8 mouse cellular contexts compared by ENCODE assay signal in the genomic region with DNA sequence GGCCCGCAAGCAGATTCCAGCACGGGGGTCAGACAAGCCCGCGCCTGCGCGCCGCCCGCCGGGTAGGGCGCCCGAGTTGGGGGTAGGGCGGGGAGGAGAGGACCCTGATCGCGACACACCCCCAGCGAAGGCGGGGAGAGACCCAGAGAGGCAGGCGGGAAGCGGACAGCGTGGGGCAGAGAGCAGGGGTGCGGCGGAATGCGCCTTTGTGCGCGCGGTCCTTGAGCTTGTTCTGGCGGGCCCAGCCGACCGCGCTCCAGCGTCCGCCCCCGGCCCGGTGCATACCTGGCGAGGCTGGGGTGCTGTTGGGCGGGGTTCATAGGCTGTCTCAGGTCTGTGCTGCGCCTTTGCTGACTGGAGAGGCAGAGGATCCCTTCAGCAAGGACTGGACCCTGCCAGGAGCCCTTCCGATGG. TPM values are rescaled to one million over a fixed set of nuclear protein-coding genes. Genes with fewer than 3 reads are reported as not detected.
A peak's percentile ranks its signal among the peaks of the same experiment; 100 is the strongest.
DNase-seq lines count a peak whose midpoint lies in the region; ATAC-seq and TF ChIP-seq lines count a peak whose summit lies in the region.

No protein-coding gene starts in this region.

- peak overlapping the region; percentile 42 for H3K4me3 ChIP-seq in kidney, embryonic 14.5 days (ENCODE audit: low read length)
- peak overlapping the region; percentile 31 for H3K4me3 ChIP-seq in embryonic facial prominence, embryonic 11.5 days (ENCODE audit: low read depth, low read length)
- peak overlapping the region; percentile 34 for H3K4me3 ChIP-seq in intestine, postnatal 0 days (ENCODE audit: low read depth, low read length)

- peak overlapping the region; percentile 78 for H3K4me2 ChIP-seq in kidney, embryonic 14.5 days (replicated peaks; ENCODE audit: low read depth, low read length)
- peak overlapping the region; percentile 81 for H3K4me2 ChIP-seq in embryonic facial prominence, embryonic 11.5 days (ENCODE audit: low read depth, low read length)
- H3K4me2 ChIP-seq in intestine, postnatal 0 days (replicated peaks; ENCODE audit: low read depth) = peak overlapping the region; percentile 85

- H3K27ac ChIP-seq in kidney, embryonic 14.5 days (ENCODE audit: low read depth, low read length) = no peak overlapping the region
- 0 out of 2 replicates have a peak overlapping the region, but pooled peaks have one; percentile 13 for H3K27ac ChIP-seq in embryonic facial prominence, embryonic 11.5 days (replicated peaks; ENCODE audit: low read depth, low read length)
- no peak overlapping the region for H3K27ac ChIP-seq in intestine, postnatal 0 days (ENCODE audit: low read depth, low read length)

- no peaks in the 10 kb centered on the region for H3K9me3 ChIP-seq in kidney, embryonic 14.5 days (ENCODE audit: control insufficient read depth, low read length)
- no peaks in the 10 kb centered on the region for H3K9me3 ChIP-seq in embryonic facial prominence, embryonic 11.5 days (replicated peaks; ENCODE audit: control insufficient read depth, low read length)
- no peaks in the 10 kb centered on the region for H3K9me3 ChIP-seq in intestine, postnatal 0 days (ENCODE audit: control insufficient read depth)

- TF ChIP-seq CTCF in intestine, postnatal 0 days (IDR thresholded peaks at IDR 0.05; ENCODE audit: low read depth) = no peak

- under 1% methylated on average over 37 of the region's 37 CpGs for WGBS in kidney, embryonic 14.5 days
- under 1% methylated on average over 23 of the region's 37 CpGs for WGBS in embryonic facial prominence, embryonic 11.5 days
- 2% methylated on average over 28 of the region's 37 CpGs for WGBS in intestine, postnatal 0 days

- ATAC-seq in kidney, embryonic 14.5 days (ENCODE audit: low FRiP score, low TSS enrichment) = no peak
- peak; percentile 31 for ATAC-seq in embryonic facial prominence, embryonic 11.5 days (replicated peaks; ENCODE audit: insufficient number of reproducible peaks, low FRiP score, low TSS enrichment, low read depth)
- peak; percentile 36; the same call in 1 of the 2 replicates for ATAC-seq in intestine, postnatal 0 days
- ATAC-seq in erythroid progenitor cell, adult 5-6 weeks (replicated peaks; ENCODE audit: low FRiP score, poor library complexity, severe bottlenecking) = no peak

- H3K9ac ChIP-seq in kidney, embryonic 14.5 days (ENCODE audit: low read depth, low read length) = peak overlapping the region; percentile 48; the same call in 1 of the 2 replicates
- peak overlapping the region; percentile 59 for H3K9ac ChIP-seq in embryonic facial prominence, embryonic 11.5 days (replicated peaks; ENCODE audit: low read length)
- H3K9ac ChIP-seq in intestine, postnatal 0 days (ENCODE audit: low read depth, low read length) = no peak overlapping the region; the same call in 1 of the 2 replicates

- H3K4me1 ChIP-seq in kidney, embryonic 14.5 days (ENCODE audit: control insufficient read depth, insufficient read depth, low read length) = peaks cover 16% of the 10 kb centered on the region
- peaks cover 6% of the 10 kb centered on the region; the same call in 1 of the 2 replicates for H3K4me1 ChIP-seq in embryonic facial prominence, embryonic 11.5 days (ENCODE audit: control insufficient read depth, insufficient read depth, low read length)
- H3K4me1 ChIP-seq in intestine, postnatal 0 days (replicated peaks; ENCODE audit: control insufficient read depth, insufficient read depth, low read length) = peaks cover 11% of the 10 kb centered on the region; the same call in 1 of the 2 replicates

- H3K36me3 ChIP-seq in kidney, embryonic 14.5 days (ENCODE audit: control insufficient read depth, insufficient read depth, low read length) = no peaks in the 10 kb centered on the region
- no peaks in the 10 kb centered on the region for H3K36me3 ChIP-seq in embryonic facial prominence, embryonic 11.5 days (replicated peaks; ENCODE audit: control insufficient read depth, insufficient read depth, low read depth, low read length)
- H3K36me3 ChIP-seq in intestine, postnatal 0 days (ENCODE audit: control insufficient read depth, insufficient read depth) = no peaks in the 10 kb centered on the region

- DNase-seq in kidney, adult 9 months = no peak
- DNase-seq in embryonic facial prominence, embryonic 11.5 days (ENCODE audit: low spot score) = peak; percentile 58
- peak; percentile 58 for DNase-seq in naive thymus-derived CD4-positive, alpha-beta T cell, adult 2 months (ENCODE audit: low read depth)
- no peak for DNase-seq in right cerebral cortex, adult 2 months (ENCODE audit: low spot score in 2 of 2)
- no peak for DNase-seq in cerebellum, adult 11 months

- H3K27me3 ChIP-seq in kidney, embryonic 14.5 days (ENCODE audit: control insufficient read depth, insufficient read depth, low read length) = peaks cover 55% of the 10 kb centered on the region
- peaks cover 52% of the 10 kb centered on the region for H3K27me3 ChIP-seq in embryonic facial prominence, embryonic 11.5 days (ENCODE audit: control insufficient read depth, insufficient read depth, low read length)
- peaks cover 18% of the 10 kb centered on the region for H3K27me3 ChIP-seq in intestine, postnatal 0 days (replicated peaks; ENCODE audit: control insufficient read depth, insufficient read depth, low read length)

RNA-seq across cellular contexts. Expression of a gene that starts 9.6 kb away (rescaled TPM):
- polyA plus RNA-seq in kidney, embryonic 14.5 days (2014; fragmentation: Nextera tagmentation; extraction: Ambion mirVana) = 0.14 and 0.27 TPM in 2 replicates
- 0.15 TPM in 1 of 2 replicates, not detected in the other for polyA plus RNA-seq in embryonic facial prominence, embryonic 11.5 days (2014; fragmentation: Nextera tagmentation; extraction: Ambion mirVana)
- 0.25 and 0.30 TPM in 2 replicates for polyA plus RNA-seq in intestine, postnatal 0 days (2015; fragmentation: Nextera tagmentation; extraction: Ambion mirVana)
- total RNA-seq in erythroid progenitor cell, adult 5-6 weeks (2015; ENCODE audit: low replicate concordance) = 1.3 and 5.0 TPM in 2 replicates
- 0.90 and 2.7 TPM in 2 replicates for total RNA-seq in erythroid progenitor cell, adult 5-6 weeks (2017; ENCODE audit: low replicate concordance)

RNA-seq across cellular contexts. Expression of a gene that starts 48.4 kb away (rescaled TPM):
- polyA plus RNA-seq in kidney, embryonic 14.5 days (2014; fragmentation: Nextera tagmentation; extraction: Ambion mirVana) = 117 and 148 TPM in 2 replicates
- 175 and 179 TPM in 2 replicates for polyA plus RNA-seq in embryonic facial prominence, embryonic 11.5 days (2014; fragmentation: Nextera tagmentation; extraction: Ambion mirVana)
- 22.6 and 24.1 TPM in 2 replicates for polyA plus RNA-seq in intestine, postnatal 0 days (2015; fragmentation: Nextera tagmentation; extraction: Ambion mirVana)
- total RNA-seq in erythroid progenitor cell, adult 5-6 weeks (2015; ENCODE audit: low replicate concordance) = 170 and 180 TPM in 2 replicates
- total RNA-seq in erythroid progenitor cell, adult 5-6 weeks (2017; ENCODE audit: low replicate concordance) = 135 and 144 TPM in 2 replicates

RNA-seq across cellular contexts. Expression of a gene that starts 52.0 kb away (rescaled TPM):
- polyA plus RNA-seq in kidney, embryonic 14.5 days (2014; fragmentation: Nextera tagmentation; extraction: Ambion mirVana) = 2.3 and 2.9 TPM in 2 replicates
- 3.5 and 5.7 TPM in 2 replicates for polyA plus RNA-seq in embryonic facial prominence, embryonic 11.5 days (2014; fragmentation: Nextera tagmentation; extraction: Ambion mirVana)
- polyA plus RNA-seq in intestine, postnatal 0 days (2015; fragmentation: Nextera tagmentation; extraction: Ambion mirVana) = 1.4 and 1.6 TPM in 2 replicates
- total RNA-seq in erythroid progenitor cell, adult 5-6 weeks (2015; ENCODE audit: low replicate concordance) = not detected in 2 replicates
- 0.26 TPM in 1 of 2 replicates, not detected in the other for total RNA-seq in erythroid progenitor cell, adult 5-6 weeks (2017; ENCODE audit: low replicate concordance)

Comparison
In these comparisons a context has a peak if more than half of its experiments do, and no peak if none do; other contexts are left out.
1. ATAC-seq: peak in embryonic facial prominence, embryonic 11.5 days (single experiment) and intestine, postnatal 0 days (single experiment); none in kidney, embryonic 14.5 days (single experiment) and erythroid progenitor cell, adult 5-6 weeks (single experiment).
2. DNase-seq: peak in embryonic facial prominence, embryonic 11.5 days (single experiment) and naive thymus-derived CD4-positive, alpha-beta T cell, adult 2 months (single experiment); none in kidney, adult 9 months (single experiment), right cerebral cortex, adult 2 months (0 of 2) and cerebellum, adult 11 months (single experiment).
3. Peak in every context shown above with its lines, with median percentiles within 50 percentile points of each other: H3K4me2 ChIP-seq and H3K4me3 ChIP-seq.